Mouse (Mus musculus) MEL (cell line): ENCODE measurements around the gene Prim2. TPM values are rescaled to one million over a fixed set of nuclear protein-coding genes. Genes with fewer than 3 reads are reported as not detected.

Experiments
- DNase-seq: peaks from one replicate; pipeline ENCODE4 v3.0.0; 2011; ENCODE audit warnings: low read depth, low spot score
- H3K27ac ChIP-seq: 2 replicates; pipeline ENCODE4 v1.5.1; 2012; ENCODE audit warnings: low read depth, mild to moderate bottlenecking, control low read depth, low read length, moderate library complexity; ENCODE audit not compliant: control insufficient read depth
- H3K27me3 ChIP-seq, 2 experiments: fragments of 150-350 bp in 1 of 2; sonication (generic) in 1 of 2; 2 replicates each; pipeline ENCODE4 v1.6.1; 2012; ENCODE audit warnings: low read length in 2 of 2, mild to moderate bottlenecking in 2 of 2, improper control_type of control experiment in 1 of 2, moderate library complexity in 1 of 2; ENCODE audit not compliant: insufficient read depth in 2 of 2, control insufficient read depth in 1 of 2
- H3K36me3 ChIP-seq, 2 experiments: 2 replicates each; pipeline ENCODE4 v1.6.1; 2012 to 2014; ENCODE audit warnings: low read length in 2 of 2, improper control_type of control experiment in 1 of 2, inconsistent platforms in 1 of 2, mild to moderate bottlenecking in 1 of 2; ENCODE audit not compliant: insufficient read depth in 2 of 2, control insufficient read depth in 1 of 2
- H3K4me1 ChIP-seq, 2 experiments: fragments of 150-350 bp in 1 of 2; sonication (generic) in 1 of 2; 2 replicates each; pipeline ENCODE4 v1.6.1; 2012; ENCODE audit warnings: low read length in 2 of 2, improper control_type of control experiment in 1 of 2, mild to moderate bottlenecking in 1 of 2; ENCODE audit not compliant: insufficient read depth in 2 of 2, control insufficient read depth in 1 of 2
- H3K4me3 ChIP-seq, 2 experiments: fragments of 150-350 bp in 1 of 2; sonication (generic) in 1 of 2; 2 replicates each; pipeline ENCODE4 v1.5.1; 2012; ENCODE audit warnings: low read depth in 2 of 2, low read length in 2 of 2, mild to moderate bottlenecking in 2 of 2, moderate library complexity in 2 of 2, control low read depth in 1 of 2, improper control_type of control experiment in 1 of 2; ENCODE audit not compliant: control insufficient read depth in 1 of 2, insufficient read depth in 1 of 2
- H3K79me2 ChIP-seq: 2 replicates; pipeline ENCODE4 v1.6.1; 2012; ENCODE audit warnings: mild to moderate bottlenecking, low read length, moderate library complexity; ENCODE audit not compliant: control insufficient read depth, poor library complexity, insufficient read depth
- H3K9ac ChIP-seq: 2 replicates; pipeline ENCODE4 v1.6.1; 2012; ENCODE audit warnings: low read depth, mild to moderate bottlenecking, control low read depth, low read length, moderate library complexity; ENCODE audit not compliant: control insufficient read depth, poor library complexity, severe bottlenecking
- H3K9me3 ChIP-seq: fragments of 150-350 bp; sonication (generic); replicated peaks from 2 replicates; pipeline ENCODE4 v1.6.1; 2012; ENCODE audit warnings: mild to moderate bottlenecking, low read length, improper control_type of control experiment, moderate library complexity; ENCODE audit not compliant: insufficient read depth
- BHLHE40 ChIP-seq: IDR thresholded peaks from 2 replicates; pipeline ENCODE4 v1.6.1; 2012; ENCODE audit warnings: low read depth, mild to moderate bottlenecking, inconsistent platforms, low read length, improper control_type of control experiment, borderline replicate concordance
- CHD1 ChIP-seq: IDR thresholded peaks from 2 replicates; pipeline ENCODE4 v1.6.1; 2012; ENCODE audit warnings: low read depth, mild to moderate bottlenecking, inconsistent platforms, low read length, improper control_type of control experiment
- EP300 ChIP-seq, 2 experiments: IDR thresholded peaks; 2 replicates each; pipeline ENCODE4 v1.6.1; 2011; ENCODE audit warnings: improper control_type of control experiment in 2 of 2, low read length in 2 of 2, low read depth in 1 of 2, mild to moderate bottlenecking in 1 of 2
- ETS1 ChIP-seq: IDR thresholded peaks from 2 replicates; pipeline ENCODE4 v1.6.1; 2012; ENCODE audit warnings: low read depth, mild to moderate bottlenecking, inconsistent platforms, low read length, improper control_type of control experiment, moderate library complexity
- GABPA ChIP-seq: IDR thresholded peaks from 2 replicates; pipeline ENCODE4 v1.6.1; 2012; ENCODE audit warnings: low read depth, mild to moderate bottlenecking, inconsistent platforms, low read length, improper control_type of control experiment, moderate library complexity
- GATA1 ChIP-seq: IDR thresholded peaks from 2 replicates; pipeline ENCODE4 v1.6.1; 2011; ENCODE audit warnings: low read depth, low read length, improper control_type of control experiment
- HCFC1 ChIP-seq: IDR thresholded peaks from 2 replicates; pipeline ENCODE4 v1.6.1; 2012; ENCODE audit warnings: low read depth, mild to moderate bottlenecking, inconsistent platforms, low read length, improper control_type of control experiment, moderate library complexity
- MAFK ChIP-seq: IDR thresholded peaks from 2 replicates; pipeline ENCODE4 v1.6.1; 2011; ENCODE audit warnings: low read depth, mild to moderate bottlenecking, low read length, improper control_type of control experiment, borderline replicate concordance
- MAX ChIP-seq: IDR thresholded peaks from 2 replicates; pipeline ENCODE4 v1.6.1; 2011; ENCODE audit warnings: low read length, improper control_type of control experiment
- MXI1 ChIP-seq: IDR thresholded peaks from 2 replicates; pipeline ENCODE4 v1.6.1; 2011; ENCODE audit warnings: mild to moderate bottlenecking, low read depth, low read length, improper control_type of control experiment
- MYC ChIP-seq: IDR thresholded peaks from 2 replicates; pipeline ENCODE4 v1.6.1; 2011; ENCODE audit warnings: low read depth, mild to moderate bottlenecking, low read length, improper control_type of control experiment, moderate library complexity
- NRF1 ChIP-seq: IDR thresholded peaks from 2 replicates; pipeline ENCODE4 v1.6.1; 2014; ENCODE audit warnings: low read depth, mild to moderate bottlenecking, inconsistent platforms, low read length, improper control_type of control experiment, moderate library complexity; ENCODE audit not compliant: poor library complexity, insufficient read depth, severe bottlenecking
- RAD21 ChIP-seq: IDR thresholded peaks from 2 replicates; pipeline ENCODE4 v1.6.1; 2011; ENCODE audit warnings: mild to moderate bottlenecking, low read depth, low read length, improper control_type of control experiment
- RCOR1 ChIP-seq: IDR thresholded peaks from 2 replicates; pipeline ENCODE4 v1.6.1; 2012; ENCODE audit warnings: low read depth, mild to moderate bottlenecking, inconsistent platforms, low read length, improper control_type of control experiment
- SIN3A ChIP-seq: IDR thresholded peaks from 2 replicates; pipeline ENCODE4 v1.6.1; 2012; ENCODE audit warnings: low read length, improper control_type of control experiment, inconsistent platforms
- SMC3 ChIP-seq: IDR thresholded peaks from 2 replicates; pipeline ENCODE4 v1.6.1; 2011; ENCODE audit warnings: low read depth, low read length, improper control_type of control experiment
- TBP ChIP-seq: IDR thresholded peaks from 2 replicates; pipeline ENCODE4 v1.8.0; 2011; ENCODE audit warnings: low read depth, low read length, improper control_type of control experiment
- TCF12 ChIP-seq: IDR thresholded peaks from 2 replicates; pipeline ENCODE4 v1.6.1; 2014; ENCODE audit warnings: low read depth, mild to moderate bottlenecking, inconsistent platforms, low read length, improper control_type of control experiment, moderate library complexity
- UBTF ChIP-seq: IDR thresholded peaks from 2 replicates; pipeline ENCODE4 v1.6.1; 2012; ENCODE audit warnings: low read depth, mild to moderate bottlenecking, inconsistent platforms, low read length, improper control_type of control experiment, moderate library complexity, borderline replicate concordance; ENCODE audit not compliant: insufficient read depth
- ZMIZ1 ChIP-seq: IDR thresholded peaks from 2 replicates; pipeline ENCODE4 v1.6.1; 2012; ENCODE audit warnings: low read depth, mild to moderate bottlenecking, inconsistent platforms, low read length, improper control_type of control experiment, moderate library complexity
- polyA plus RNA-seq, 2 experiments: library from polyadenylated mRNA; stranded (reverse) in 1 of 2; unstranded in 1 of 2; fragments of >175 nt in 1 of 2; fragments of >200 nt in 1 of 2; gene quantifications; 2 replicates each; pipeline versions ENCODE4 v1.2.1 to v1.2.4; 2012; ENCODE audit warnings: low replicate concordance in 2 of 2, low read depth in 1 of 2; ENCODE audit not compliant: insufficient read length in 2 of 2, insufficient read depth in 1 of 2, missing spikeins in 1 of 2
- total RNA-seq: library from RNA; depleted of rRNA; stranded (reverse); fragments of 300-350 nt; gene quantifications from 2 replicates; pipeline ENCODE4 v1.2.3, GENCODE M21; 2012

The Prim2 gene
- total and polyA plus RNA-seq, 3 experiments = 36.1 to 48.9 TPM; not detected in 1

GRCm38 (mm10) chr1:33584590-33584978 is 85.0 kb downstream of the Prim2 start:
- TF ChIP-seq RCOR1 = no peak
- no peak for TF ChIP-seq SMC3
- no peak for TF ChIP-seq TBP
- TF ChIP-seq MAFK = no peak
- no peak for TF ChIP-seq CHD1
- TF ChIP-seq BHLHE40 = no peak
- no peak for TF ChIP-seq HCFC1
- H3K79me2 ChIP-seq = no peaks in the 10 kb centered on the region; the same call in 1 of the 2 replicates
- no peak for DNase-seq
- H3K36me3 ChIP-seq = no peaks in the 10 kb centered on the region; a peak in 2 of 4 replicates
- H3K9me3 ChIP-seq = no peaks in the 10 kb centered on the region
- H3K27me3 ChIP-seq = no peaks in the 10 kb centered on the region
- H3K9ac ChIP-seq = no peak overlapping the region
- H3K4me1 ChIP-seq = peaks cover 0 to 7% of the 10 kb centered on the region in 2 experiments; a peak in 3 of 4 replicates
- no peak overlapping the region for H3K4me3 ChIP-seq
- no peak overlapping the region for H3K27ac ChIP-seq

GRCm38 (mm10) chr1:33583817-33584589 is 85.6 kb downstream of the Prim2 start:
- Histone ChIP-seq H3K79me2 (no peaks in the 10 kb centered on the region; the same call in 1 of the 2 replicates), H3K9me3 (no peaks in the 10 kb centered on the region), H3K9ac (no peak overlapping the region), H3K36me3 (peaks cover 0 to 1% of the 10 kb centered on the region in 2 experiments; a peak in 2 of 4 replicates), H3K4me3 (no peak overlapping the region), H3K4me1 (peaks cover 2 to 8% of the 10 kb centered on the region in 2 experiments; a peak in 3 of 4 replicates), H3K27ac (no peak overlapping the region), H3K27me3 (no peaks in the 10 kb centered on the region)
- DNase-seq = peak; percentile 37
- TF ChIP-seq UBTF = no peak

- H3K4me3 ChIP-seq = no peak overlapping the region; a peak in 1 of 4 replicates
- H3K4me1 ChIP-seq = peaks cover 15 to 16% of the 10 kb centered on the region in 2 experiments
- H3K9ac ChIP-seq = no peak overlapping the region
- H3K27ac ChIP-seq = peak overlapping the region; percentile 10; the same call in 1 of the 2 replicates
- H3K27me3 ChIP-seq = no peaks in the 10 kb centered on the region
- no peaks in the 10 kb centered on the region; the same call in 1 of the 2 replicates for H3K79me2 ChIP-seq
- peak; percentile 45; the same call in 1 of the 2 replicates for TF ChIP-seq SIN3A
- no peak for TF ChIP-seq MYC
- TF ChIP-seq RAD21 = no peak
- TF ChIP-seq TCF12 = peak; percentile 48; the same call in 1 of the 2 replicates
- no peak for TF ChIP-seq RCOR1
- no peak for TF ChIP-seq NRF1
- TF ChIP-seq GABPA = no peak
- TF ChIP-seq GATA1 = no peak
- TF ChIP-seq MAX = no peak
- TF ChIP-seq ZMIZ1 = no peak
- peak in 1 of 2 experiments; percentile 53; a peak in 1 of 4 replicates for TF ChIP-seq EP300 (IDR thresholded peaks at IDR 0.05; ENCODE audit: low read depth in 1 of 2, low read length in 2 of 2)
- no peak for TF ChIP-seq MXI1
- TF ChIP-seq HCFC1 = no peak
- TF ChIP-seq ETS1 = peak; percentile 53; the same call in 1 of the 2 replicates
- no peaks in the 10 kb centered on the region for H3K9me3 ChIP-seq
- H3K36me3 ChIP-seq = peaks cover 0 to 17% of the 10 kb centered on the region in 2 experiments; a peak in 2 of 4 replicates
- DNase-seq = peak; percentile 48
Observed at GRCm38 (mm10) chr1:33578593-33578992, 91.0 kb downstream of the Prim2 start.
